Mouse (Mus musculus) ES-E14 (cell line): Measurements from ENCODE around the gene Cwc22. TPM values are rescaled to one million over a fixed set of nuclear protein-coding genes. Genes with fewer than 3 reads are reported as not detected.

ENCODE experiments used
- DNase-seq: peaks from one replicate; pipeline ENCODE4 v3.0.0-alpha.2; 2013; ENCODE audit warnings: low read depth, low spot score
- H3K27ac ChIP-seq: 2 replicates; pipeline ENCODE4 v1.5.1; 2012; ENCODE audit warnings: low read depth, mild to moderate bottlenecking, low read length, moderate library complexity, mixed read lengths; ENCODE audit not compliant: poor library complexity, insufficient read depth, severe bottlenecking
- H3K36me3 ChIP-seq: 2 replicates; pipeline ENCODE4 v1.6.1; 2012; ENCODE audit warnings: mild to moderate bottlenecking, low read length, moderate library complexity, mixed read lengths; ENCODE audit not compliant: control insufficient read depth, poor library complexity, insufficient read depth, severe bottlenecking
- H3K4me1 ChIP-seq, 2 experiments: fragments of 150-350 bp in 1 of 2; sonication (generic) in 1 of 2; 2 replicates each; pipeline ENCODE4 v1.6.1; 2012; ENCODE audit warnings: low read length in 2 of 2, mild to moderate bottlenecking in 1 of 2, mixed read lengths in 1 of 2; ENCODE audit not compliant: control insufficient read depth in 2 of 2, insufficient read depth in 2 of 2, poor library complexity in 1 of 2
- H3K4me3 ChIP-seq, 2 experiments: fragments of 150-350 bp in 1 of 2; sonication (generic) in 1 of 2; 2 replicates each; pipeline ENCODE4 v1.5.1; 2012; ENCODE audit warnings: low read length in 2 of 2, low read depth in 1 of 2, mild to moderate bottlenecking in 1 of 2, mixed read lengths in 1 of 2; ENCODE audit not compliant: insufficient read depth in 1 of 2, poor library complexity in 1 of 2, severe bottlenecking in 1 of 2
- H3K9ac ChIP-seq: 2 replicates; pipeline ENCODE4 v1.6.1; 2012; ENCODE audit warnings: low read depth, mild to moderate bottlenecking, low read length, mixed read lengths; ENCODE audit not compliant: poor library complexity, insufficient read depth, severe bottlenecking
- H3K9me3 ChIP-seq: fragments of 150-350 bp; sonication (generic); 2 replicates; pipeline ENCODE4 v1.6.1; 2012; ENCODE audit warnings: low read depth, mild to moderate bottlenecking, low read length; ENCODE audit not compliant: control insufficient read depth, insufficient read depth
- CHD2 ChIP-seq: IDR thresholded peaks from 2 replicates; pipeline ENCODE4 v1.6.1; 2014; ENCODE audit warnings: mild to moderate bottlenecking, low read depth, low read length, inconsistent platforms
- HCFC1 ChIP-seq: IDR thresholded peaks from 2 replicates; pipeline ENCODE4 v1.6.1; 2012; ENCODE audit warnings: low read length, inconsistent platforms, borderline replicate concordance; ENCODE audit not compliant: insufficient read depth
- MAFK ChIP-seq: IDR thresholded peaks from 2 replicates; pipeline ENCODE4 v1.6.1; 2014; ENCODE audit warnings: mild to moderate bottlenecking, low read depth, low read length, inconsistent platforms; ENCODE audit not compliant: insufficient read depth
- ZC3H11A ChIP-seq: IDR thresholded peaks from 2 replicates; pipeline ENCODE4 v1.6.1; 2012; ENCODE audit warnings: low read depth, mild to moderate bottlenecking, inconsistent platforms, low read length, borderline replicate concordance
- ZNF384 ChIP-seq: IDR thresholded peaks from 2 replicates; pipeline ENCODE4 v1.6.1; 2012; ENCODE audit warnings: low read depth, low read length, inconsistent platforms
- in situ Hi-C, 2 experiments: fragments of 600-800 bp; cut with MboI; formaldehyde crosslinking; loops; one replicate each; pipeline ENCODE4 v1.15.1; 2025; ENCODE audit warnings: low sequenced_read_pairs in 2 of 2, inconsistent platforms in 1 of 2; ENCODE audit not compliant: unreplicated experiment in 2 of 2
- total RNA-seq: library from RNA; depleted of rRNA; stranded (reverse); fragments of 300-350 nt; gene quantifications from 2 replicates; pipeline ENCODE4 v1.2.3, GENCODE M21; 2012

Gene Cwc22
- total RNA-seq, 1 experiment, result 57.7 TPM

DNA sequence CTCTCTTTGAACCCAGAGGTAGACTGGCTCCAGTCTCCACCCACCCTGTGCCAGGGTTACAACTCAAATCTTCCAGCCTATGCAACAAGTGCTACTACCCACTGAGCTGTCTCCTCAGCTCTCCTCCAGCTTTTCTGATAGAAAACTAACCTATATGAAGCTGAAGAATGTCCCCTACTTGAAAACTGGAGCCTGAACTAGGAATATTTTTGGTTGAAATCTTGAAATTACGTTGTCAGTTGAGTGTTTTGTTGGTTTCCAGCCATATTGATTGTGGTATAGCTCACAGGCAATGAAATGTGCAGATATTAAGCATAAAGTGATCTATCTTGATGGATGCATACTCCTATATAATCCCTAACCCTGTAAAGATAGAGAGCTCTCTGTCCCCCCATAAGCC lies 65.8 kb downstream of the Cwc22 start:
- H3K27ac ChIP-seq, result no peak overlapping the region
- in situ Hi-C loops, result no loop called here
- H3K4me3 ChIP-seq, result no peak overlapping the region
- no peaks in the 10 kb centered on the region for H3K36me3 ChIP-seq
- no peak for TF ChIP-seq ZNF384
- TF ChIP-seq ZC3H11A, result no peak
- TF ChIP-seq MAFK, result no peak
- TF ChIP-seq CHD2, result no peak
- TF ChIP-seq HCFC1, result no peak
- no peak overlapping the region for H3K9ac ChIP-seq
- H3K4me1 ChIP-seq, result no peaks in the 10 kb centered on the region
- DNase-seq, result no peak
- H3K9me3 ChIP-seq, result no peaks in the 10 kb centered on the region

GRCm38 (mm10) chr2:77879736-77880135 lies 66.4 kb downstream of the Cwc22 start:
- in situ Hi-C loops, result no loop called here
- no peak for DNase-seq
- Histone ChIP-seq H3K36me3 (no peaks in the 10 kb centered on the region), H3K4me1 (no peaks in the 10 kb centered on the region), H3K9ac (no peak overlapping the region), H3K27ac (no peak overlapping the region), H3K4me3 (no peak overlapping the region), H3K9me3 (no peaks in the 10 kb centered on the region)
- TF ChIP-seq MAFK (no peak), ZC3H11A (no peak), HCFC1 (no peak), ZNF384 (no peak), CHD2 (no peak)

DNA sequence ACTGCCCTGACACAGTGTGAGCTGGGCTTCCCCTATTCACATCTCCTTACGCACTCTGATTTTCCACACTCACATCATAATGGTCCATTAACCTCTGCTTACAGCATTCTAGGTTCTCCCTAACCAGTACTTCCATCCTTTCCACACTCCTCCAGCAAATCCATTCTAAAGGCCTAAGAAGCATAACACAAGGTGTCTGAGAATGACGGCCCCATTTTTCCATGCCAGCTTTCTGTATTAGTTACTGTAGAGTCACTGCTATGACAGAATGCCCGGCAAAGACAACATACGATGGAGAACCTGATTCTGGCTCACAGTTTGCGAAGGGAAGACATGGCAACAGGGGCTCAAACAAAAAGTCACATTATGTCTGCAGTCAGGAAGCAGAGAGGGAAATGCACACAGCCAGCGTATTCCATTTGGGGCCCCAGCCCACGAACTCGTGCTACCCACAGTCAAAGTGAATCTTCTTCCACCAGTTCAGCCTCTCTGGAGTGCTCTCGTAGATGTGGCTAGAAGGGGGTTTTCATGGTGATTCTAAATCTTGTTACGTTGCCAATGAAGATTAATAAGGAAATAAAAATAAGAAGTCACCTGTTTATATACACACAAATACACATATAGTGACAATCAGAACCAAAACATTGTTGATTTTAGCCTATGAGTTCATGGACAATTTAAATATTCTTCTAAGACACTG lies 68.9 kb downstream of the Cwc22 start:
- H3K9ac ChIP-seq, result no peak overlapping the region
- H3K4me1 ChIP-seq, result no peaks in the 10 kb centered on the region
- H3K9me3 ChIP-seq, result no peaks in the 10 kb centered on the region
- no peak for TF ChIP-seq MAFK
- TF ChIP-seq CHD2, result no peak
- TF ChIP-seq ZNF384, result no peak
- in situ Hi-C loops, result no loop called here
- no peak overlapping the region for H3K27ac ChIP-seq
- H3K36me3 ChIP-seq, result no peaks in the 10 kb centered on the region
- no peak for DNase-seq
- H3K4me3 ChIP-seq, result no peak overlapping the region

GRCm38 (mm10) chr2:77876331-77876730 lies 69.8 kb downstream of the Cwc22 start:
- no peaks in the 10 kb centered on the region for H3K36me3 ChIP-seq
- TF ChIP-seq ZC3H11A (no peak), CHD2 (no peak), MAFK (no peak), HCFC1 (no peak), ZNF384 (no peak)
- H3K4me1 ChIP-seq, result no peaks in the 10 kb centered on the region
- H3K9ac ChIP-seq, result no peak overlapping the region
- no peaks in the 10 kb centered on the region for H3K9me3 ChIP-seq
- in situ Hi-C loops, result no loop called here
- H3K27ac ChIP-seq, result no peak overlapping the region
- H3K4me3 ChIP-seq, result no peak overlapping the region
- DNase-seq, result no peak

- Histone ChIP-seq H3K36me3 (no peaks in the 10 kb centered on the region), H3K9me3 (no peaks in the 10 kb centered on the region), H3K9ac (no peak overlapping the region), H3K4me3 (no peak overlapping the region), H3K27ac (no peak overlapping the region), H3K4me1 (no peaks in the 10 kb centered on the region)
- TF ChIP-seq ZNF384, result no peak
- no peak for TF ChIP-seq HCFC1
- TF ChIP-seq CHD2, result no peak
- TF ChIP-seq ZC3H11A, result no peak
- TF ChIP-seq MAFK, result no peak
- DNase-seq, result no peak
- in situ Hi-C loops, result no loop called here
These were observed 70.7 kb downstream of the Cwc22 start for GRCm38 (mm10) chr2:77875516-77875915.
